Mouse (Mus musculus) MEL (cell line): ENCODE measurements at regions not wholly inside any gene's neighbourhood (a gene's known extent, or its start where the extent isn't known, plus 50 kb on each side); places are given as distances from the start of the nearest gene placed in this dataset.

Experiments used
- CHD2 ChIP-seq: IDR thresholded peaks from 2 replicates; pipeline ENCODE4 v1.6.1; 2011; ENCODE audit warnings: low read length, improper control_type of control experiment
- CTCF ChIP-seq, 3 experiments: IDR thresholded peaks in 2 of 3; conservative IDR thresholded peaks in 1 of 3; 2 replicates each; pipeline ENCODE4 v1.5.1; 2011 to 2012; ENCODE audit warnings: low read length in 3 of 3, low read depth in 2 of 3, mild to moderate bottlenecking in 2 of 3, improper control_type of control experiment in 1 of 3, inconsistent platforms in 1 of 3, mixed read lengths in 1 of 3, moderate library complexity in 1 of 3; ENCODE audit not compliant: control insufficient read depth in 1 of 3, insufficient read depth in 1 of 3, poor library complexity in 1 of 3, severe bottlenecking in 1 of 3
- EP300 ChIP-seq, 2 experiments: IDR thresholded peaks; 2 replicates each; pipeline ENCODE4 v1.6.1; 2011; ENCODE audit warnings: improper control_type of control experiment in 2 of 2, low read length in 2 of 2, low read depth in 1 of 2, mild to moderate bottlenecking in 1 of 2
- KAT2A ChIP-seq: conservative IDR thresholded peaks from 2 replicates; pipeline ENCODE4 v1.6.1; 2012; ENCODE audit warnings: low read depth, low read length, improper control_type of control experiment, inconsistent platforms
- MXI1 ChIP-seq: IDR thresholded peaks from 2 replicates; pipeline ENCODE4 v1.6.1; 2011; ENCODE audit warnings: mild to moderate bottlenecking, low read depth, low read length, improper control_type of control experiment
- POLR2A ChIP-seq, 2 experiments: IDR thresholded peaks; 2 replicates each; pipeline ENCODE4 v1.6.1; 2011 to 2012; ENCODE audit warnings: low read length in 2 of 2, mild to moderate bottlenecking in 2 of 2, control low read depth in 1 of 2, improper control_type of control experiment in 1 of 2, low read depth in 1 of 2, moderate library complexity in 1 of 2; ENCODE audit not compliant: control insufficient read depth in 1 of 2, insufficient read depth in 1 of 2, poor library complexity in 1 of 2
- POLR2AphosphoS2 ChIP-seq: IDR thresholded peaks from 2 replicates; pipeline ENCODE4 v1.6.1; 2011; ENCODE audit warnings: low read length, improper control_type of control experiment
- POLR2AphosphoS5 ChIP-seq: IDR thresholded peaks from 2 replicates; pipeline ENCODE4 v1.6.1; 2012; ENCODE audit warnings: low read depth, borderline replicate concordance, mild to moderate bottlenecking, inconsistent platforms, low read length, moderate library complexity, mixed read lengths
- RCOR1 ChIP-seq: IDR thresholded peaks from 2 replicates; pipeline ENCODE4 v1.6.1; 2012; ENCODE audit warnings: low read depth, mild to moderate bottlenecking, inconsistent platforms, low read length, improper control_type of control experiment
- TAL1 ChIP-seq: IDR thresholded peaks from 2 replicates; pipeline ENCODE4 v1.6.1; 2012; ENCODE audit warnings: mild to moderate bottlenecking, inconsistent platforms, low read length, moderate library complexity, mixed read lengths
- TBP ChIP-seq: IDR thresholded peaks from 2 replicates; pipeline ENCODE4 v1.8.0; 2011; ENCODE audit warnings: low read depth, low read length, improper control_type of control experiment

DNA sequence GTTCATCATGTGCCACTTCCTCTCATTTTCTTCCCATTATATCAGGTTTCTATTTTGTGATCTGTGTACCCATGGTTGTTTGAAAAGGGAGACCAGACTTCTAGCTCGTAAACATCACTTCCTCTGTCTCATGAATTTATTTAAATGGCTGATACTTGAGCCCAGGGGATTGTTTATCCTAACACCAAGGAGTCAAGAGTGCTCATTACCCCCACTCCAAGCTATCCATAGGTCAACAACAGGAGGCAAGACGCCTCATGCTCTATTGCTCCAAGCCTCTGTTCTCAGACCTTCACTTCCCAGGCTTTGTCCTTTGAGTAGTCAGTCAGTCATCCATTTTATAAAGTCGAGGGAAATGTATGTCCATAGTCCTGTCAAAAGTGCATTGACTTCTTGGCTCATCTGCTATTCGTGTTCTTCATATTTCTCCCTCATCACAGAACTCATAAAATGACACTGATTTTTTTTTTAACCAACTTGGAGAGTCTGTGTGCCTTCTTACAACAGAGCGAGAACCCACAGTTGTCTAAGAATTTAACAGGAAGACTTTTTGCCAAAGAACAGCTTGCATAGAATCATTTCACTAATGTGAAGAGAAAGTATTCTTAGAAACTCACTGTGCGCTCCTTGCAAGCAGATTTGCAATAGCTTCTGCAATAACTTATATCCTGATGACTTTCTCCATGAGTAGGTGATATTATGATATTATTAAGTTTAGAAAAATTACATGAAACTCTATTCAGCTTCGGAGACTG, 231.8 kb downstream of the Bmp2 start:
- TF ChIP-seq KAT2A (no peak), MXI1 (no peak), TBP (no peak), EP300 (IDR thresholded peaks at IDR 0.05; ENCODE audit: low read depth in 1 of 2, low read length in 2 of 2) (no peak), CTCF (IDR thresholded peaks at IDR 0.05 in 2 of 3, conservative IDR thresholded peaks at IDR 0.05 in 1 of 3; ENCODE audit: control insufficient read depth in 1 of 3, insufficient read depth in 1 of 3, low read depth in 2 of 3, low read length in 3 of 3, poor library complexity in 1 of 3, severe bottlenecking in 1 of 3) (no peak), POLR2AphosphoS5 (no peak), TAL1 (no peak), POLR2A (IDR thresholded peaks at IDR 0.05; ENCODE audit: control insufficient read depth in 1 of 2, insufficient read depth in 1 of 2, low read depth in 1 of 2, low read length in 2 of 2, poor library complexity in 1 of 2) (no peak), CHD2 (no peak), RCOR1 (no peak), POLR2AphosphoS2 (no peak)
